Mouse (Mus musculus) heart, embryonic 12.5 days (tissue): ENCODE measurements around the gene Slc35c1. TPM values are rescaled to one million over a fixed set of nuclear protein-coding genes. Genes with fewer than 3 reads are reported as not detected.

ENCODE experiments used
- ATAC-seq: fragments of 200-750 bp; cut with Nextera tagmentation; 2 replicates; pipeline ENCODE4 v1.8.0; 2017; ENCODE audit warnings: moderate TSS enrichment, moderate library complexity; ENCODE audit not compliant: insufficient number of reproducible peaks, low FRiP score
- H3K27ac ChIP-seq: fragments of 300-500 bp; sonication (generic); 2 replicates; pipeline ENCODE4 v1.5.1; 2016; ENCODE audit warnings: mild to moderate bottlenecking, moderate library complexity; ENCODE audit not compliant: poor library complexity, severe bottlenecking
- H3K27me3 ChIP-seq: fragments of 300-500 bp; sonication (generic); replicated peaks from 2 replicates; pipeline ENCODE4 v1.6.1; 2016; ENCODE audit warnings: mild to moderate bottlenecking, moderate library complexity
- H3K36me3 ChIP-seq: fragments of 300-500 bp; sonication (generic); 2 replicates; pipeline ENCODE4 v1.6.1; 2016; ENCODE audit warnings: mild to moderate bottlenecking, moderate library complexity
- H3K4me1 ChIP-seq: fragments of 300-500 bp; sonication (generic); replicated peaks from 2 replicates; pipeline ENCODE4 v1.6.1; 2016; ENCODE audit warnings: mild to moderate bottlenecking
- H3K4me2 ChIP-seq: fragments of 300-500 bp; sonication (generic); 2 replicates; pipeline ENCODE4 v1.6.1; 2016; ENCODE audit warnings: mild to moderate bottlenecking, moderate library complexity
- H3K4me3 ChIP-seq: fragments of 300-500 bp; sonication (generic); 2 replicates; pipeline ENCODE4 v1.5.1; 2016; ENCODE audit warnings: mild to moderate bottlenecking
- H3K9ac ChIP-seq: fragments of 300-500 bp; sonication (generic); 2 replicates; pipeline ENCODE4 v1.6.1; 2016; ENCODE audit warnings: mild to moderate bottlenecking, moderate library complexity
- H3K9me3 ChIP-seq: fragments of 300-500 bp; sonication (generic); replicated peaks from 2 replicates; pipeline ENCODE4 v1.6.1; 2016; ENCODE audit warnings: mild to moderate bottlenecking, moderate library complexity
- WGBS: fragments of 180-500 bp; shearing (Covaris S2); methylation state at CpG from one replicate; pipeline ENCODE4 v1.1.7; 2016; 5-methylcytosine and 5-hydroxymethylcytosine counted together
- polyA plus RNA-seq: library from polyadenylated mRNA; unstranded; fragments of >200 nt; fragmentation: Nextera tagmentation; extraction: Ambion mirVana; gene quantifications from 2 replicates; pipeline ENCODE4 v1.2.1, GENCODE M21; 2016

The Slc35c1 gene
- polyA plus RNA-seq, 1 experiment from 2014 or later: 10.1 TPM

GRCm38 (mm10) chr2:92434375-92434745, 26.0 kb downstream of the Slc35c1 start:
- ATAC-seq: no peak
- Histone ChIP-seq H3K9ac (peak overlapping the region; percentile 29; the same call in 1 of the 2 replicates), H3K27ac (no peak overlapping the region), H3K4me1 (peaks cover 41% of the 10 kb centered on the region), H3K27me3 (no peaks in the 10 kb centered on the region), H3K36me3 (no peaks in the 10 kb centered on the region), H3K4me3 (peak overlapping the region; percentile 88), H3K9me3 (no peaks in the 10 kb centered on the region), H3K4me2 (peak overlapping the region; percentile 89)
- WGBS: 11% methylated on average over 12 of the region's 12 CpGs

GRCm38 (mm10) chr2:92433578-92434374, 26.6 kb downstream of the Slc35c1 start, which contains the start of gene Cry2:
Cry2 (minus strand) TSS chr2:92434043.
- Histone ChIP-seq H3K27me3 (no peaks in the 10 kb centered on the region), H3K4me2 (peak within 1 kb of the TSS; percentile 89), H3K9me3 (no peaks in the 10 kb centered on the region), H3K4me1 (peaks cover 47% of the 10 kb centered on the region), H3K9ac (peak within 1 kb of the TSS; percentile 91), H3K4me3 (peak within 1 kb of the TSS; percentile 88), H3K36me3 (no peaks in the 10 kb centered on the region), H3K27ac (peak within 1 kb of the TSS; percentile 61)
- ATAC-seq: peak; percentile 98
- WGBS: under 1% methylated on average over 74 of the region's 76 CpGs

DNA sequence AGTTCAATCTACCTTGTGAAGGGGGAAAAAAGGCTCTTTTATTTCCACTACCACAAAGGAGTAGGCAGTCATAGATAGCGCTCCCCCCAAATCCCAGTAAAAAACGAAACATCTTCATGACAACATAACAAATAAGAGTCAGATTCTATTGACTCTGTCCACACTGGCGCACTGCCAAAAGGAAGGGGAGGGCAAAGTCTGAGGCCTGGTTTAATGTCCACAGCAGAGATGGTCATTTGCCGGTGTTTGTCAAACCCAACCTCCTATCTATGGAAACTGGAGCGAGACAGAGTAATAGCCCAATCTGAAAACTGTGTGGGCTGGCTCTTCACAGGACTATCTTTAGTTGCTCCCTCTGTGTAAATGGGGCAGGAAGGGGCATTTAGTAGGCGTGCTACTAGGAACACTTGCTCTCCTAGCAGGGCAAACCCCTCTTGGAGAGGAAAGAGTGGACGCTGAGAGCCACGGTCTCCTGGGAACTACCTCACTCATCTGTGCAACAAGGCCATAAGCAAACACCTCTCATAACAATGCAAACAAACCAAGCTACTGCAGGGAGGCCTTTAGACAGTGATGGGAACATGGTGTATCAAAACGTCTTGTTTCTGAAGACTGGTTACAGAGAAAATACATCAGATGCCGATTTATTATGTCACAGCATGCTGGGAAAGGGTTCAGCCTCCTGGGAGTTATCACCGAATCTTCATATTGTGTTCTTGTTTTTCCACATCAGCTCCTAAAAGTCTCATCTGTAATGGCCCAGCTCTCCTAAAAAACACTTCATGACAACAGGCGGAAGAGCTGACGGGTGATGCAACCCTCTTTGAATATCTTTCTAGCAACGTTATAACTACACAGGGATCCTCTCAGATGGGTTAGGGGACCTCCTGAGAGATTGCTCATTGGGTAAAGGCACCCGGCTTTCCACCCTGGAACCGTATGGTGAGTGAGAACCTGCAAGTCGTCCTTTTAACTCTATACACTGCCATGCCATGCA, 27.7 kb downstream of the Slc35c1 start:
- H3K4me3 ChIP-seq: peak overlapping the region; percentile 88
- H3K4me1 ChIP-seq: peaks cover 59% of the 10 kb centered on the region
- H3K9ac ChIP-seq: peak overlapping the region; percentile 91
- 48% methylated on average over 17 of the region's 17 CpGs for WGBS
- no peaks in the 10 kb centered on the region for H3K27me3 ChIP-seq
- no peak for ATAC-seq
- H3K9me3 ChIP-seq: no peaks in the 10 kb centered on the region
- peak overlapping the region; percentile 89 for H3K4me2 ChIP-seq
- no peak overlapping the region for H3K27ac ChIP-seq
- H3K36me3 ChIP-seq: no peaks in the 10 kb centered on the region

- H3K9ac ChIP-seq: peak overlapping the region; percentile 91
- H3K36me3 ChIP-seq: 0 out of 2 replicates have a peak, but pooled peaks cover under 1% of the 10 kb centered on the region
- ATAC-seq: no peak
- H3K27me3 ChIP-seq: no peaks in the 10 kb centered on the region
- H3K9me3 ChIP-seq: no peaks in the 10 kb centered on the region
- H3K4me3 ChIP-seq: peak overlapping the region; percentile 88
- peaks cover 68% of the 10 kb centered on the region for H3K4me1 ChIP-seq
- H3K4me2 ChIP-seq: peak overlapping the region; percentile 89
- 34% methylated on average over 11 of the region's 11 CpGs for WGBS
- peak overlapping the region; percentile 60; the same call in 1 of the 2 replicates for H3K27ac ChIP-seq
Observed at GRCm38 (mm10) chr2:92431611-92432179, 28.6 kb downstream of the Slc35c1 start.

DNA sequence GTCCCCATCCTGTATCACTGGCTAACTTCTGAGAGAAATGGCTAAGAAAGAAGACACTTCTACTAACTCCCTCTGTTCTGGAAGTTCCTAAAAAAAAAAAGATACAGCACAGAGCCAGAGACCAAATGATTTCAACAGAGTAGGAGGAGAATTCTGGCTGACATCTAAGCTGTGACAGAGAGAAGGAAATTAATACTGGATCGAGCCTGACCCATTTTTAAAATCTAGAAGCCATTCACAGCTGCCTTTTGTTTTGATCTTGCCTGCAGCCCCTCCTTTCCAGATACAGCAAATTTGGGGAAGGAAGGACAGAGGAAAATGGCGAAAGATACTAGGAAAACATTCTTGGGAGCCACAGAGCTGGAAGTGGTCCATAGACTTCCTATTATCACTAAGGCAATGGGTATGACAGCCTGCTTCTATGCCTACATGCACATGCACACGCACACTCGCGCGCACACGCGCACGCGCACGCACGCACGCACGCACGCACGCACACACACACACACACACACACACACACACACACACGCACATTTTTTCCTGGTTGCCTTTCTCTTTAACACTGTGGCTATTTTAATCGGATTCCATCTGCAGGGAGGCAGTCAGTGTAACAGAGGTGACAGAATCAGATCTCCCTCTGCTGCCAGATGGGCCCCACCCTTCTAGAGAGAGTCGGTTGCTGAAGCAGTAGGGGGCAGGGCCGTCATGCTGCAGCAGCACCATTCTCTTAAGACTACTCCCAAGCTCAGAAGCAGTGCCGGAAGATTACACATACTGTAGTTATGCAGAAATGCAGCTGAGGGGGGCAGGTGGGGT, 29.4 kb downstream of the Slc35c1 start:
- H3K9ac ChIP-seq: peak overlapping the region; percentile 91
- H3K4me2 ChIP-seq: peak overlapping the region; percentile 89
- peak overlapping the region; percentile 88 for H3K4me3 ChIP-seq
- no peaks in the 10 kb centered on the region for H3K27me3 ChIP-seq
- H3K36me3 ChIP-seq: peaks cover 7% of the 10 kb centered on the region; the same call in 1 of the 2 replicates
- peak overlapping the region; percentile 60 for H3K27ac ChIP-seq
- WGBS: 56% methylated on average over 21 of the region's 21 CpGs
- peaks cover 74% of the 10 kb centered on the region for H3K4me1 ChIP-seq
- peak; percentile 34 for ATAC-seq
- no peaks in the 10 kb centered on the region for H3K9me3 ChIP-seq

DNA sequence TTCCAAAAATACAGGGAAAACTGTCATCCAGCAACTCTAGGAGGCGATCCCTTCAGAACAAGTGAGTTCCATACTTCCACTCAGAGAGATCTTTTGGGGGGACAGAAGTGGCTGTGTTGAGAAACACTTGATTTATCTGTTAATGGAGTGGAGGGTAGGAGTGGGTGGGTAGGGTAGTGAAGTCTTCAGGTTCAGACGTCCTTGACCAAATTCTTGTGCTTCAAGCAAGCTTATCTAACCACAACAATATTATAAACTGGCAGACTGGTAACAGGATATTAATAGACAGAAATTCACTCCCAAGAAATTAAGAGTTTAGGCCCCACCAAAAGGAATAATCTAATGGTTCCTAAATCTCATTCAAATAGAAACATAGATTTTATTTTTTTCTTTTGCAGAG, 30.2 kb downstream of the Slc35c1 start:
- no peaks in the 10 kb centered on the region for H3K27me3 ChIP-seq
- no peak overlapping the region for H3K4me3 ChIP-seq
- ATAC-seq: no peak
- peaks cover 83% of the 10 kb centered on the region for H3K4me1 ChIP-seq
- H3K9me3 ChIP-seq: no peaks in the 10 kb centered on the region
- no peak overlapping the region for H3K9ac ChIP-seq
- H3K4me2 ChIP-seq: 0 out of 2 replicates have a peak overlapping the region, but pooled peaks have one; percentile 1
- WGBS: 59% methylated on average over 2 of the region's 2 CpGs
- H3K36me3 ChIP-seq: peaks cover 9% of the 10 kb centered on the region; the same call in 1 of the 2 replicates
- no peak overlapping the region for H3K27ac ChIP-seq

- peaks cover 94% of the 10 kb centered on the region for H3K4me1 ChIP-seq
- H3K27ac ChIP-seq: peak overlapping the region; percentile 10; the same call in 1 of the 2 replicates
- ATAC-seq: peak; percentile 51; the same call in 1 of the 2 replicates
- WGBS: 31% methylated on average over 6 of the region's 6 CpGs
- no peak overlapping the region for H3K9ac ChIP-seq
- H3K27me3 ChIP-seq: no peaks in the 10 kb centered on the region
- no peak overlapping the region for H3K4me2 ChIP-seq
- H3K9me3 ChIP-seq: no peaks in the 10 kb centered on the region
- peaks cover 18% of the 10 kb centered on the region for H3K36me3 ChIP-seq
- no peak overlapping the region for H3K4me3 ChIP-seq
Observed at GRCm38 (mm10) chr2:92427882-92428281, 32.5 kb downstream of the Slc35c1 start.

- peak overlapping the region; percentile 24; the same call in 1 of the 2 replicates for H3K9ac ChIP-seq
- H3K4me3 ChIP-seq: no peak overlapping the region
- H3K27ac ChIP-seq: peak overlapping the region; percentile 59; the same call in 1 of the 2 replicates
- ATAC-seq: no peak
- no peaks in the 10 kb centered on the region for H3K9me3 ChIP-seq
- no peak overlapping the region for H3K4me2 ChIP-seq
- peaks cover 80% of the 10 kb centered on the region for H3K4me1 ChIP-seq
- no peaks in the 10 kb centered on the region for H3K27me3 ChIP-seq
- peaks cover 33% of the 10 kb centered on the region for H3K36me3 ChIP-seq
- WGBS: 76% methylated on average over 3 of the region's 3 CpGs
Observed at GRCm38 (mm10) chr2:92426426-92426825, 33.9 kb downstream of the Slc35c1 start.

- H3K4me1 ChIP-seq: peaks cover 69% of the 10 kb centered on the region
- ATAC-seq: no peak
- H3K4me3 ChIP-seq: no peak overlapping the region
- no peaks in the 10 kb centered on the region for H3K9me3 ChIP-seq
- peak overlapping the region; percentile 92 for H3K27ac ChIP-seq
- peaks cover 43% of the 10 kb centered on the region for H3K36me3 ChIP-seq
- no peaks in the 10 kb centered on the region for H3K27me3 ChIP-seq
- no peak overlapping the region for H3K4me2 ChIP-seq
- H3K9ac ChIP-seq: no peak overlapping the region
- 86% methylated on average over 4 of the region's 4 CpGs for WGBS
Observed at GRCm38 (mm10) chr2:92425366-92425765, 35.0 kb downstream of the Slc35c1 start.
